Mouse (Mus musculus) lung, postnatal 36 days (tissue): Measurements from ENCODE around the gene Dhx38.
A peak's percentile ranks its signal among the peaks of the same experiment; 100 is the strongest.

Experiments
- DNase-seq: peaks from one replicate; pipeline ENCODE4 v3.0.0; 2022; ENCODE audit warnings: mixed read lengths

Gene Dhx38

GRCm38 (mm10) chr8:109542748-109543519 lies 22.7 kb downstream of the Dhx38 start:
- no peak for DNase-seq

GRCm38 (mm10) chr8:109542165-109542564 lies 23.5 kb downstream of the Dhx38 start:
- DNase-seq = no peak

- peak; percentile 78 for DNase-seq
These were observed 29.0 kb downstream of the Dhx38 start for GRCm38 (mm10) chr8:109536703-109537102.

DNA sequence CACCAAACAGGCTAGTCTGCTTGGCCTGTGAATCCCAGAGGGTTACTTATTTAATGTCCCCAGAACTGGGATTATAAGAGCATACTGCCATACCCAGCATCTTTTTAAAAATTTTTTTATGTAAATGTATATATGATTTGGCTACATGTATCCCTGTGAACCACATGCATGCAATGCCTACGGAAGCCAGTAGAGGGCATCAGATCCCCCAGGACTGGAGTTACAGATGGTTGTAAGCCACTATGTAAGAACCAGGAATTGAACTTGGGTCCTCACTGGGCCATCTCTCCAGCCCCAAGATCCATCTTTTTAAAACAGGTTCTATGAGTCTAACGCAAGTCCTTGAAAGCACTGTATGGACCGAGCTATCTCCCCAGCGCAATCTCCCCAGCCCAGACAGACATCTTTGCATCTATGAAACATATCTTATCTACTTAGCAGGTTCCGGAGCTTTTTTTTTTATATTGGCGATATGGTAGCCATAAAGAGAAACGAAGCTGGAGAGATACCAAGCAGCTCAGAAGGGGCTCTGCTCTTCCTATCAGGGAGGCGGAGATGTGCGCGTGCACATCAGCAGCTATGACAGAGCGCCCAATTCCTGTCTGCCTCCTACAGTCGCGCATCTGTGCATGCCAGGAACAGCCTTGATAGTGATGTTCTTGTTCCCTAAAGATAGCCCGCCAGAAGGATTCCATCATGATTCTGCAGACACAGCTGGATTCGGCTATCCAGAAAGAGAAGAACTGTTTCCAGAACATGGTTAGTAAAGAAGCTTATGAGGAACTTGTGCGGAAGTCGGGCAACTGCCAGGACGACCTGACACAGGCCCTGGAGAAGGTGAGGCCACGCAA lies 30.3 kb downstream of the Dhx38 start:
- DNase-seq = peak; percentile 63

DNA sequence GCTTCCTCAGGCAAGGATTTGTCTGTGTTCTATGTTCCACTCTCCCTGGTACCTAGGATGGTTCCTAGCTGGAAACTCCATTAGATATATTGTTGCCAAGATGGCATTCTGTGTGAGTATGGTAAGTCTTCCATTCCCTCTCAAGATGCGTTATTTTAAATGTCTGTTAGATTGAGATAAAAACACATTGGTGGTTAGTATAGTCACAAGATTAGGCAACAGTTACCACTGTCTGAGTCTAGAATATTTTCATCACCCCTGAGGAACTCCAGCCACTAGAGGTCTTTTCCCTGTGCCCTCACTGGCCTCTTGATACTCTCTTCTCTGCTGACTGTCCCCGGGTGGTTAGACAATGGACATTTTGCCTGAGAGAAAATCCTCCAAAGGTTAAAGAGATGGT lies 41.7 kb downstream of the Dhx38 start:
- no peak for DNase-seq

DNA sequence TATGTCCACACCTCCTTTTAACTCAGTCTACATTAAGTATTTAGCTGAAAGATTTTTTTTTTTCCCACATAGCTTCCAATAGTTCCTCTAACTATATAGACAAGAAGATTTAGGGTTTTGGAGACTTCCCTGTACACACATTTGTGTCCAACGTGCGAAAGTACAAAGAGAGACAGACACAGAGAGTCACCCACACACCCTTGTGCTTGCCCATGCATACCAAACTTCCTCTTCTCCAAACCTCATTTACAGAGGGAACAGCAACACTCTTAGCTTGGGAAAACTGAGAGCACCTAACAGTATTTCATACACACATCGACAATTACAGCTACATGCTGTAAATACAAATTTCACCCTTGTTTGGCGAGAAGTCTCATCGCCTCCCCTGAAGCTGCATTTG lies 60.1 kb downstream of the Dhx38 start:
- DNase-seq = no peak

DNA sequence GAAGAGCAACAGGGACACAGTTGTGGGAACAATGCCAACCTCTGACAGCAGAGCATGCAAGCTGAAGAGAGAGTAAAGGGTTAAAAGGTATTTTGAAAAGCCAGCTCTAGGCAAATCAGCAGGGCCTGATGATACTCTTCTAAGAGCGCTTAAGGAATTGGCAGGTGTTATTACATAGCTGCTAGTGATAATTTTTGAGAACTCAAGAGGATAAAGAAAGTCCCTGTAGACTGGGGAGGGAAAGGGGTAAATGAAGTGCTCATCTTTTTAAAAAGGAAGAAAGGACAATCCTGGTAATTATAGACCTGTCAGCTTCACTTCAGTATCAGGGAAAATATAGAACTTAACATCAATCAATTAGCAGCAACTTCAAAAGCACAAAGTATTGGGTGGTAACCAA lies 62.1 kb downstream of the Dhx38 start:
- no peak for DNase-seq

- DNase-seq = peak; percentile 31
These were observed 66.5 kb downstream of the Dhx38 start for GRCm38 (mm10) chr8:109499009-109499717.
